Mouse (Mus musculus) stomach, postnatal 0 days (tissue): ENCODE measurements around the gene Ttc30a2.

Experiments used
- CTCF ChIP-seq: IDR thresholded peaks from 2 replicates; pipeline ENCODE4 v1.5.1; 2016; ENCODE audit warnings: antibody characterized with exemption, low read depth, mild to moderate bottlenecking, moderate library complexity
- EP300 ChIP-seq: optimal IDR thresholded peaks from 2 replicates; pipeline ENCODE3; 2016; ENCODE audit warnings: antibody characterized with exemption

DNA sequence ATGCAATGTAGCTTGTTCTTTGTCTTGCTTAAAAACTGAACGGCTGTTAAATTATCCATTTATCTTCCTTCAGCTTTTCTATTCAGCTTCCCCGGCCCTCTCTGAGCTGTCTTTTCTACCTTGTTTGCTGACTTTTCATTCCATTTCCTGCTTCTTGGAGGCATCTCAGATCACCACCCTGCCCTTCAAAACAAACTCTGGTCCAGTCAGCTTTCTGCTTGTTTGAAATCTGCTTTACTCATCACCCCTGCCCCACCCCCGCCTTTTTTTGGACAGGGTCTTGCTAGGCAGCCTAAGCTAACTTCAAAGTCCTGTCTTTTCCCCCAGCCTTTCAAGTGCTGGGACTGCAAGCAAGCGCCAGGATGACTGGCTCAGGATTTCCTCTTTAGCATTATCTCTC, 28.2 kb upstream of the Ttc30a2 start:
- TF ChIP-seq CTCF (no peak), EP300 (no peak)
